Mouse (Mus musculus) cortical plate, adult 2 months (tissue): ENCODE measurements around the gene Limch1.

ENCODE experiments used
- CTCF ChIP-seq: fragments of 200-500 bp; IDR thresholded peaks from 2 replicates; pipeline ENCODE4 v1.5.1; 2011; ENCODE audit warnings: mild to moderate bottlenecking, control low read depth, low read length; ENCODE audit not compliant: insufficient read depth; ENCODE audit errors: extremely low read depth
- POLR2A ChIP-seq: fragments of 200-500 bp; IDR thresholded peaks from 2 replicates; pipeline ENCODE4 v1.6.1; 2011; ENCODE audit warnings: mild to moderate bottlenecking, low read length, control low read depth; ENCODE audit not compliant: insufficient read depth; ENCODE audit errors: extremely low read depth

DNA sequence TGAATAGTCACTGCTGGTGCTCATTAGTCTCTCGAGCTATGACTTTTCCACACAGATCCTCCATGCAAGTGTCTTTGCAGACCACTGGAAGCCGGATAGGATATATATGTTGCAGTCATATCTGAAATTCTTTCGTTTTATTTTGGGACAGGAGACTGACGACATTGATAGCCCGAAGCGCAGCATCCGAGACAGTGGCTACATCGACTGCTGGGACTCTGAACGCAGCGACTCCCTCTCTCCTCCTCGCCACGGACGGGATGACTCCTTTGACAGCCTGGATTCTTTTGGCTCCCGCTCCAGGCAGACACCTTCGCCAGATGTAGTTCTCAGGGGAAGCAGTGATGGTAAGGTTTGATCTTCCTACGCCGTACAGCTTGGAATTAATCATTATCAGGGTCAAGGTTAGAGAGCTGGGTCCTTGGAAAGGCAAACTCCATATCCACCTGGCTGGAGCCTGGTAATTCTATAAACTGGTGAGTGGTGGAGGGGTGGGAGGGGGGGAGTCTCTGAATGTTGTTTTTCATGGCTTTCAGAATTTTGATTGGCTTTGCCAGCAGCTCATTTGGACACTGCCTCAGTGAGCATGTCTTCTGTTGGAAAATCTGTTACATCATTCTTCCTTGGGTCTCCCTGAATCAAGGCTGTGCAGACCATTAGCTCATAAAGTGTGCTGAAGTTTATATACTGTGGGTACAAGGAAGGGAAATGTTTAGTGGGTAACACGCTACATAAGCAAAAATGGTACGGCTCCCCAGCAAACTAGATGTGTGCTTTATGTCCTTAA lies 223.5 kb downstream of the Limch1 start:
- no peak for TF ChIP-seq POLR2A
- TF ChIP-seq CTCF: no peak
